Mouse (Mus musculus): Measurements from ENCODE around the gene Prrc2b.

DNA sequence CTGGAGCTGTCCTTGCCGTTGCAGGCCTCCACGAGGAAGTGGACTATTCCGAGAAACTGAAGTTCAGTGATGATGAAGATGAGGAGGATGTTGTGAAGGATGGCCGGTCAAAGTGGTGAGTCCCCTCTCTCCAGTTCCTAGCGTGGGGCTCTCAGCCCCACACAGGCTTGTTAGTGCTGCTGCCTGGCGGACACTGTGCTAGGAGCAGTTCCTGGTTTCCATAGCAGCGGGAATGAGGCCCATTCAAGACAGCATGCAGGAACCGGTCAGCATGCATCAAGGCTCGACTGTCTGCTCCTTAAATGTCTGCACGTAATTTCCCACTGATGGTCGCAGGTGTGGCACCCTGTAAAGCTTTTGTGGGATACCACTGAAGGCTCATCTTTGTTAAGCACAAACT, 48.1 kb downstream of the Prrc2b start:
- TF ChIP-seq POLR2A (IDR thresholded peaks at IDR 0.05; ENCODE audit: low read depth, low read length) (no peak), CTCF (IDR thresholded peaks at IDR 0.05; ENCODE audit: extremely low read depth, insufficient read depth, insufficient read length, insufficient replicate concordance) (no peak)

Measured in spleen, adult 2 months (tissue).